Mouse (Mus musculus): ENCODE results near the gene Gpx8. TPM values are rescaled to one million over a fixed set of nuclear protein-coding genes. Genes with fewer than 3 reads are reported as not detected.
"Not testable (repeated sequence)": the region's sequence is repeated elsewhere in the genome, so short reads cannot be mapped to it uniquely, and the experiment has no call there.

Gpx8 gene
- polyA plus RNA-seq, 1 experiment: 68.8 TPM

DNA sequence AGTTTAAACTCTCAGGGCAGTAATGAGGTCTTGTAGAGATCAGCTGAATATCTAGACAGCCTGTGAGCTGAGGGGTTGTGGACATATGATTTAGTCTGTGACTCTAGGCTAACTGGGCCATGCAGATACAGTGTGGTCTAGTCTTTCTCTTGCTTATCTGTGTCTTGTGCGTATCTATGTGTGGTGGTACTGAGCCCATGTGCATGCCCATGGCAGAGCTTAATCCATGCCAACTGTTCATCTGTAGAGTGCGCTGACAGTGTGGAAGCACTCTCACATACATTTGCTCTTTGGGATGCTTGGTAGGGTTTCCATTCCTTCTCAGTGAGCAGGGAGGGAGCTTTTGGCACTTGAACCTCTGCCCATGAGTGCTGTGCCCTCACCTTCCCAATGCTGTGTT, 24.7 kb downstream of the Gpx8 start:
- H3K27me3 ChIP-seq (ENCODE audit: control insufficient read depth, insufficient read depth, insufficient read length): peaks cover under 1% of the 10 kb centered on the region
- H3K79me2 ChIP-seq (ENCODE audit: control insufficient read depth, insufficient read depth): no peaks in the 10 kb centered on the region
- TF ChIP-seq TCF3 (IDR thresholded peaks at IDR 0.05; ENCODE audit: insufficient read length, low read depth): no peak
- TF ChIP-seq MYOD1 (IDR thresholded peaks at IDR 0.05; ENCODE audit: control insufficient read depth in 1 of 3, insufficient read length in 2 of 3, low read depth in 2 of 3): no peak
- TF ChIP-seq E2F4 (IDR thresholded peaks at IDR 0.05; ENCODE audit: insufficient read depth): no peak
- TF ChIP-seq CEBPB (IDR thresholded peaks at IDR 0.05; ENCODE audit: insufficient read depth, poor library complexity, severe bottlenecking): no peak
- TF ChIP-seq MAX (IDR thresholded peaks at IDR 0.05; ENCODE audit: low read depth): no peak
- TF ChIP-seq SRF (IDR thresholded peaks at IDR 0.05; ENCODE audit: control insufficient read depth, insufficient read length, low read depth): no peak
- TF ChIP-seq POLR2AphosphoS2 (IDR thresholded peaks at IDR 0.05; ENCODE audit: insufficient read length, low read depth): no peak
- no peak for TF ChIP-seq TCF12 (IDR thresholded peaks at IDR 0.05; ENCODE audit: insufficient read depth, poor library complexity, severe bottlenecking)
- TF ChIP-seq REST (IDR thresholded peaks at IDR 0.05; ENCODE audit: insufficient read depth, insufficient read length): no peak
- no peak for TF ChIP-seq POLR2A (IDR thresholded peaks at IDR 0.05; ENCODE audit: insufficient read length, low read depth)
- H3ac ChIP-seq (ENCODE audit: control insufficient read depth, insufficient read length): no peak overlapping the region
- no peak overlapping the region for H3K4me2 ChIP-seq (ENCODE audit: low read depth)
- no peak overlapping the region for H3K4me3 ChIP-seq
- H3K36me3 ChIP-seq (ENCODE audit: control insufficient read depth, insufficient read depth): no peaks in the 10 kb centered on the region

DNA sequence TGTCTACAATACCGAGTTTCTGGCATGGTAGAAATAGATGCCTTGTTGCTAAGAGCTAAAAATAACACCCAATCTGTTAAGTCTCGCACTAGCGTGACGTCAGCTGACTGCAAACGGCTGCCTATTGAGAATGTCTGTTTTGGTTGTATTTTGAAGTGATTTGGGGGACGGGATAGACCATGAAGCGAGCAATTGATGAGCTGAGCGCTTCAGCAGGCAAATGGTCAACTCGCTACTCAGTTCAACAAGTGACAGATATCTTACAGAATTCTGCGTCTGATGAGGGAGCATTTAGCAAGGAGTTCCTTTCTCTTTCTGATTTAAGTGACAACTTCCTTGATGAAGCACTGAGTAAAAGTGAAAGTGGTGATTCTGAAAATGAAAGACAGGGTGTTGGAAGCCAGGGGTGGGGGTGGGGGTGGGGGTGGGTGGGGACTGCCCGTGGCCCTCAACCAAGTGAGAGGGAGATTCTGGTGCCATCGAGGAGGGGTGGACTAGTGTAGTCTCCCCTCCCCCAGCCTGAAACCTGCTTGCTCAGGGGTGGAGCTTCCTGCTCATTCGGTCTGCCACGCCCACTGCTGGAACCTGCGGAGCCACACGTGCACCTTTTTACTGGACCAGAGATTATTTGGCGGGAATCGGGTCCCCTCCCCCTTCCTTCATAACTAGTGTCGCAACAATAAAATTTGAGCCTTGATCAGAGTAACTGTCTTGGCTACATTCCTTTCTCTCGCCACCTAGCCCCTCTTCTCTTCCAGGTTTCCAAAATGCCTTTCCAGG, 32.8 kb downstream of the Gpx8 start:
- H3K4me3 ChIP-seq: peak overlapping the region; percentile 20
- not testable (repeated sequence) for H3ac ChIP-seq (ENCODE audit: control insufficient read depth, insufficient read length); H3K36me3 ChIP-seq (ENCODE audit: control insufficient read depth, insufficient read depth); H3K27me3 ChIP-seq (ENCODE audit: control insufficient read depth, insufficient read depth, insufficient read length); H3K79me2 ChIP-seq (ENCODE audit: control insufficient read depth, insufficient read depth)
- peak overlapping the region; percentile 79 for H3K4me2 ChIP-seq (ENCODE audit: low read depth)

DNA sequence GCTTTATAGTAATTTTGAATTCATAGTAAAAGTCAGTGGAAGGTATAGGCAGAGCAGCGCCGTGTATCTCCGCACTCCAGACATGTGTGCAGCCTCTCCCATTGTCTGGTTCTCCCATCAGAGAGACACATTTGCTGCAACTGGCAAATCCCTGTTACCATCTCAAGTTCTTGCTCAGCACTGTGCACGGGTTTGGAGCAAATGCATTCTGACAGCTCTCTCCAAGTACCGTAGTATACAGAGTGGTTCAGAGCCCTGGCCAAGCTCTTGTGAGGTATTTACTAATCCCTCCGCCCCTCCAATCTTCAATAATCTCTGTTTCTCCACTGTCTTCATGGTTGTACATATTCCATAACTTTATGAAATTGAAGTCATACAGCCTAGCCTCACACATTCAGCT, 33.5 kb downstream of the Gpx8 start:
- no peak overlapping the region for H3ac ChIP-seq (ENCODE audit: control insufficient read depth, insufficient read length)
- TF ChIP-seq POLR2AphosphoS2 (IDR thresholded peaks at IDR 0.05; ENCODE audit: insufficient read length, low read depth) (no peak), REST (IDR thresholded peaks at IDR 0.05; ENCODE audit: insufficient read depth, insufficient read length) (no peak), MYOG (IDR thresholded peaks at IDR 0.05; ENCODE audit: control insufficient read depth in 1 of 3, insufficient read depth in 1 of 3, insufficient read length in 2 of 3, low read depth in 2 of 3) (no peak), POLR2A (IDR thresholded peaks at IDR 0.05; ENCODE audit: insufficient read length, low read depth) (no peak), MAX (IDR thresholded peaks at IDR 0.05; ENCODE audit: low read depth) (no peak), USF1 (IDR thresholded peaks at IDR 0.05; ENCODE audit: low read depth) (no peak), TCF12 (IDR thresholded peaks at IDR 0.05; ENCODE audit: insufficient read depth, poor library complexity, severe bottlenecking) (no peak), E2F4 (IDR thresholded peaks at IDR 0.05; ENCODE audit: insufficient read depth) (no peak), TCF3 (IDR thresholded peaks at IDR 0.05; ENCODE audit: insufficient read length, low read depth) (no peak), CEBPB (IDR thresholded peaks at IDR 0.05; ENCODE audit: insufficient read depth, poor library complexity, severe bottlenecking) (no peak), MYOD1 (IDR thresholded peaks at IDR 0.05; ENCODE audit: control insufficient read depth in 1 of 3, insufficient read length in 2 of 3, low read depth in 2 of 3) (no peak), SRF (IDR thresholded peaks at IDR 0.05; ENCODE audit: control insufficient read depth, insufficient read length, low read depth) (no peak)
- peak overlapping the region; percentile 20 for H3K4me3 ChIP-seq
- no peaks in the 10 kb centered on the region for H3K79me2 ChIP-seq (ENCODE audit: control insufficient read depth, insufficient read depth)
- H3K4me2 ChIP-seq (ENCODE audit: low read depth): peak overlapping the region; percentile 79
- H3K27me3 ChIP-seq (ENCODE audit: control insufficient read depth, insufficient read depth, insufficient read length): no peaks in the 10 kb centered on the region
- no peaks in the 10 kb centered on the region for H3K36me3 ChIP-seq (ENCODE audit: control insufficient read depth, insufficient read depth)

DNA sequence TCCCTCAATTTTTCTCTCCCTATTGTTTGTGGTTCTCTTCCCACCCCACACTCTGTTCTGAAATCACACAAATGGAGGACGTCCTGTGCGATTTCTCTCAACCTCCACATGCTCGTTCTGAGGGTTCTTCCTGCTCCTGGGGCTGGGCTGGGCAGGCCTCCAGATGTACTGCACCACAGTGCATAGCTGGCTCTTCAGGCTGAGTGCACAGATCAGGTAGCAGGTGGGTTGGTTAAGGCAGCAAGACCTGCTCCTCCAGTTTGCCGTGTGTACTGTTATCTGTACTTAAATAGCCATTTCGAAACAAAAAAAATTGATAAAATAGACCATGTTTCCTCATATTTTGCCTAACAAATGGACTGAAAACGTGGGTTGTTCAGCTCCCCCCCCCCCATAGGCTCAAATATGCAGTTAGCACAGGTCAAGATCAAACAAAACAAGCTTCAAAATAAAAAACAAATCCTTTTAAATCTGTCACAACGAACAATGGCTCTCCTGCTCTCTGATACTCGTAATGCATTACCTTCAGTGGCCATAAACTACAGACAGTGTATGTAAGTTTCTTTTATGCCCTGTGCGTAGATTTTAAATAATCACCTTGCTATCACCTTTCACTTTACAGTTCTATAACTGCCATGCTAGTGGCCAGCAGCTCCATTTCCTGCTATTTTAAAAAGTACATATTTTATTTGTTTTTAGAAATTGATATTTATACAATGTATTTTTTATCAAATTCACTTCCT, 45.5 kb downstream of the Gpx8 start:
- no peaks in the 10 kb centered on the region for H3K79me2 ChIP-seq (ENCODE audit: control insufficient read depth, insufficient read depth)
- H3K4me2 ChIP-seq (ENCODE audit: low read depth): no peak overlapping the region
- peaks cover 4% of the 10 kb centered on the region for H3K27me3 ChIP-seq (ENCODE audit: control insufficient read depth, insufficient read depth, insufficient read length)
- TF ChIP-seq REST (IDR thresholded peaks at IDR 0.05; ENCODE audit: insufficient read depth, insufficient read length) (no peak), SRF (IDR thresholded peaks at IDR 0.05; ENCODE audit: control insufficient read depth, insufficient read length, low read depth) (no peak)
- no peak overlapping the region for H3ac ChIP-seq (ENCODE audit: control insufficient read depth, insufficient read length)
- H3K4me3 ChIP-seq: no peak overlapping the region
- H3K36me3 ChIP-seq (ENCODE audit: control insufficient read depth, insufficient read depth): no peaks in the 10 kb centered on the region

DNA sequence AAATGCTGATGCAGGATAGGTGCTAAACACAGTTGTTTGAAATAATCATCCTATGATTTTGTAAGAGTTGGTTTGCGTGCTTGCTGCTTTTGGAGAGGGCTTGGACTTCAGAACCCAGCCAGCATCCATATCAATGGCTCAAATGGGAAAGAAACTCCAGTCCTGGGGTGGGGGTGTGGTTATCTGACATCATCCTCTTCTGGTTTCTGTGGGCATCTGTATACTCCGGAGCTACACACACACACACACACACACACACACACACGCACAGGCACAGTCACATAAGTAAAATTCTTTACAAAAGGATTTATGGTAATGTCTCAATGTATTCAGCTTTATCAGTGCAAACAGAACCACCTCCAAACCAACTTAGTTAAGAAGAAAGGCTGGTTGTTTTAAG, 46.1 kb downstream of the Gpx8 start:
- Histone ChIP-seq H3K4me3 (no peak overlapping the region), H3K27me3 (ENCODE audit: control insufficient read depth, insufficient read depth, insufficient read length) (peaks cover 4% of the 10 kb centered on the region), H3K36me3 (ENCODE audit: control insufficient read depth, insufficient read depth) (no peaks in the 10 kb centered on the region), H3ac (ENCODE audit: control insufficient read depth, insufficient read length) (no peak overlapping the region), H3K79me2 (ENCODE audit: control insufficient read depth, insufficient read depth) (no peaks in the 10 kb centered on the region), H3K4me2 (ENCODE audit: low read depth) (no peak overlapping the region)
- TF ChIP-seq POLR2A (IDR thresholded peaks at IDR 0.05; ENCODE audit: insufficient read length, low read depth) (no peak), REST (IDR thresholded peaks at IDR 0.05; ENCODE audit: insufficient read depth, insufficient read length) (no peak), MYOG (IDR thresholded peaks at IDR 0.05; ENCODE audit: control insufficient read depth in 1 of 3, insufficient read depth in 1 of 3, insufficient read length in 2 of 3, low read depth in 2 of 3) (no peak), POLR2AphosphoS2 (IDR thresholded peaks at IDR 0.05; ENCODE audit: insufficient read length, low read depth) (no peak), TCF3 (IDR thresholded peaks at IDR 0.05; ENCODE audit: insufficient read length, low read depth) (no peak), USF1 (IDR thresholded peaks at IDR 0.05; ENCODE audit: low read depth) (no peak), E2F4 (IDR thresholded peaks at IDR 0.05; ENCODE audit: insufficient read depth) (no peak), SRF (IDR thresholded peaks at IDR 0.05; ENCODE audit: control insufficient read depth, insufficient read length, low read depth) (no peak), CEBPB (IDR thresholded peaks at IDR 0.05; ENCODE audit: insufficient read depth, poor library complexity, severe bottlenecking) (no peak), MAX (IDR thresholded peaks at IDR 0.05; ENCODE audit: low read depth) (no peak), TCF12 (IDR thresholded peaks at IDR 0.05; ENCODE audit: insufficient read depth, poor library complexity, severe bottlenecking) (no peak), MYOD1 (IDR thresholded peaks at IDR 0.05; ENCODE audit: control insufficient read depth in 1 of 3, insufficient read length in 2 of 3, low read depth in 2 of 3) (no peak)

Data from myocyte (in vitro differentiated cells).